Mouse (Mus musculus): ENCODE results near the gene Adam15. TPM values are rescaled to one million over a fixed set of nuclear protein-coding genes. Genes with fewer than 3 reads are reported as not detected.

Adam15 gene
- polyA plus RNA-seq, 1 experiment from 2014 or later, result 32.7 TPM

GRCm38 (mm10) chr3:89382950-89383349, 33.2 kb upstream of the Adam15 start:
- Histone ChIP-seq H3K4me3 (ENCODE audit: low read depth, low read length) (no peak overlapping the region), H3K9ac (no peak overlapping the region), H3K4me2 (no peak overlapping the region), H3K36me3 (ENCODE audit: insufficient read depth) (peaks cover 10% of the 10 kb centered on the region; the same call in 1 of the 2 replicates), H3K4me1 (ENCODE audit: insufficient read depth) (peaks cover 3% of the 10 kb centered on the region; the same call in 1 of the 2 replicates), H3K9me3 (ENCODE audit: low read depth, low read length) (no peaks in the 10 kb centered on the region), H3K27me3 (ENCODE audit: insufficient read depth, low read length) (no peaks in the 10 kb centered on the region), H3K27ac (ENCODE audit: low read depth) (no peak overlapping the region)
- ATAC-seq (ENCODE audit: insufficient read depth) (no peak), DNase-seq (no peak)
- 75% methylated on average over 5 of the region's 5 CpGs for WGBS
- TF ChIP-seq CTCF (IDR thresholded peaks at IDR 0.05; ENCODE audit: low read depth), result no peak

GRCm38 (mm10) chr3:89382033-89382882, 32.5 kb upstream of the Adam15 start:
- TF ChIP-seq CTCF (IDR thresholded peaks at IDR 0.05; ENCODE audit: low read depth), result no peak
- no peak for ATAC-seq (ENCODE audit: insufficient read depth)
- 85% methylated on average over 9 of the region's 9 CpGs for WGBS
- no peaks in the 10 kb centered on the region for H3K27me3 ChIP-seq (ENCODE audit: insufficient read depth, low read length)
- H3K4me1 ChIP-seq (ENCODE audit: insufficient read depth), result peaks cover 3% of the 10 kb centered on the region; the same call in 1 of the 2 replicates
- DNase-seq, result no peak
- no peak overlapping the region for H3K27ac ChIP-seq (ENCODE audit: low read depth)
- H3K36me3 ChIP-seq (ENCODE audit: insufficient read depth), result peaks cover 10% of the 10 kb centered on the region; the same call in 1 of the 2 replicates
- H3K4me2 ChIP-seq, result no peak overlapping the region
- no peak overlapping the region for H3K9ac ChIP-seq
- H3K4me3 ChIP-seq (ENCODE audit: low read depth, low read length), result no peak overlapping the region
- H3K9me3 ChIP-seq (ENCODE audit: low read depth, low read length), result no peaks in the 10 kb centered on the region

- DNase-seq, result no peak
- Histone ChIP-seq H3K4me3 (ENCODE audit: low read depth, low read length) (no peak overlapping the region), H3K27me3 (ENCODE audit: insufficient read depth, low read length) (no peaks in the 10 kb centered on the region), H3K9ac (no peak overlapping the region), H3K4me1 (ENCODE audit: insufficient read depth) (peaks cover 3% of the 10 kb centered on the region; the same call in 1 of the 2 replicates), H3K4me2 (no peak overlapping the region), H3K36me3 (ENCODE audit: insufficient read depth) (peaks cover 10% of the 10 kb centered on the region; the same call in 1 of the 2 replicates), H3K9me3 (ENCODE audit: low read depth, low read length) (no peaks in the 10 kb centered on the region), H3K27ac (ENCODE audit: low read depth) (no peak overlapping the region)
- WGBS, result 64% methylated on average over 11 of the region's 11 CpGs
- ATAC-seq (ENCODE audit: insufficient read depth), result no peak
- no peak for TF ChIP-seq CTCF (IDR thresholded peaks at IDR 0.05; ENCODE audit: low read depth)
Measured at GRCm38 (mm10) chr3:89381233-89381632, 31.4 kb upstream of the Adam15 start.

- Histone ChIP-seq H3K4me1 (ENCODE audit: insufficient read depth) (peaks cover 3% of the 10 kb centered on the region; the same call in 1 of the 2 replicates), H3K27me3 (ENCODE audit: insufficient read depth, low read length) (no peaks in the 10 kb centered on the region), H3K9me3 (ENCODE audit: low read depth, low read length) (no peaks in the 10 kb centered on the region), H3K27ac (ENCODE audit: low read depth) (no peak overlapping the region), H3K9ac (no peak overlapping the region), H3K4me2 (no peak overlapping the region), H3K4me3 (ENCODE audit: low read depth, low read length) (no peak overlapping the region), H3K36me3 (ENCODE audit: insufficient read depth) (peaks cover 10% of the 10 kb centered on the region; the same call in 1 of the 2 replicates)
- no peak for TF ChIP-seq CTCF (IDR thresholded peaks at IDR 0.05; ENCODE audit: low read depth)
- ATAC-seq (ENCODE audit: insufficient read depth) (no peak), DNase-seq (no peak)
- 88% methylated on average over 18 of the region's 18 CpGs for WGBS
Measured at GRCm38 (mm10) chr3:89380711-89381110, 30.9 kb upstream of the Adam15 start.

- no peak overlapping the region for H3K27ac ChIP-seq (ENCODE audit: low read depth)
- no peak for ATAC-seq (ENCODE audit: insufficient read depth)
- no peak overlapping the region for H3K9ac ChIP-seq
- no peaks in the 10 kb centered on the region for H3K9me3 ChIP-seq (ENCODE audit: low read depth, low read length)
- TF ChIP-seq CTCF (IDR thresholded peaks at IDR 0.05; ENCODE audit: low read depth), result no peak
- H3K4me3 ChIP-seq (ENCODE audit: low read depth, low read length), result no peak overlapping the region
- peaks cover under 1% of the 10 kb centered on the region; the same call in 1 of the 2 replicates for H3K4me1 ChIP-seq (ENCODE audit: insufficient read depth)
- H3K27me3 ChIP-seq (ENCODE audit: insufficient read depth, low read length), result no peaks in the 10 kb centered on the region
- no peak overlapping the region for H3K4me2 ChIP-seq
- DNase-seq, result no peak
- peaks cover 10% of the 10 kb centered on the region; the same call in 1 of the 2 replicates for H3K36me3 ChIP-seq (ENCODE audit: insufficient read depth)
- 90% methylated on average over 14 of the region's 14 CpGs for WGBS
Measured at GRCm38 (mm10) chr3:89380291-89380690, 30.5 kb upstream of the Adam15 start.

GRCm38 (mm10) chr3:89379388-89380131, 29.8 kb upstream of the Adam15 start:
- Histone ChIP-seq H3K4me1 (ENCODE audit: insufficient read depth) (no peaks in the 10 kb centered on the region), H3K27me3 (ENCODE audit: insufficient read depth, low read length) (no peaks in the 10 kb centered on the region), H3K4me3 (ENCODE audit: low read depth, low read length) (no peak overlapping the region), H3K36me3 (ENCODE audit: insufficient read depth) (peaks cover 10% of the 10 kb centered on the region; the same call in 1 of the 2 replicates), H3K9me3 (ENCODE audit: low read depth, low read length) (no peaks in the 10 kb centered on the region), H3K9ac (no peak overlapping the region), H3K4me2 (peak overlapping the region; percentile 76), H3K27ac (ENCODE audit: low read depth) (no peak overlapping the region)
- ATAC-seq (ENCODE audit: insufficient read depth) (no peak), DNase-seq (no peak)
- WGBS, result 85% methylated on average over 31 of the region's 31 CpGs
- no peak for TF ChIP-seq CTCF (IDR thresholded peaks at IDR 0.05; ENCODE audit: low read depth)

Data from lung, embryonic 14.5 days (tissue).